Mouse (Mus musculus) hindbrain, embryonic 10.5 days (tissue): ENCODE measurements at regions not wholly inside any gene's neighbourhood (a gene's known extent, or its start where the extent isn't known, plus 50 kb on each side); places are given as distances from the start of the nearest gene placed in this dataset.
A peak's percentile ranks its signal among the peaks of the same experiment; 100 is the strongest.

Source experiments
- DNase-seq: peaks from one replicate; pipeline ENCODE4 v3.0.0-alpha.2; 2017; ENCODE audit warnings: low spot score
- H3K27ac ChIP-seq: fragments of 300-500 bp; sonication (generic); 2 replicates; pipeline ENCODE4 v1.5.1; 2016; ENCODE audit warnings: mild to moderate bottlenecking, moderate library complexity
- H3K27me3 ChIP-seq: fragments of 300-500 bp; sonication (generic); 2 replicates; pipeline ENCODE4 v1.6.1; 2016; ENCODE audit warnings: mild to moderate bottlenecking; ENCODE audit not compliant: poor library complexity, insufficient read depth, severe bottlenecking
- H3K36me3 ChIP-seq: fragments of 300-500 bp; sonication (generic); 2 replicates; pipeline ENCODE4 v1.6.1; 2016; ENCODE audit warnings: mild to moderate bottlenecking, moderate library complexity
- H3K4me1 ChIP-seq: fragments of 300-500 bp; sonication (generic); replicated peaks from 2 replicates; pipeline ENCODE4 v1.6.1; 2016; ENCODE audit warnings: mild to moderate bottlenecking
- H3K4me3 ChIP-seq: fragments of 300-500 bp; sonication (generic); 2 replicates; pipeline ENCODE4 v1.5.1; 2016; ENCODE audit warnings: mild to moderate bottlenecking, moderate library complexity
- H3K9me3 ChIP-seq: fragments of 300-500 bp; sonication (generic); 2 replicates; pipeline ENCODE4 v1.6.1; 2016; ENCODE audit warnings: mild to moderate bottlenecking, moderate library complexity
- WGBS: fragments of 180-500 bp; shearing (Covaris S2); methylation state at CpG from one replicate; pipeline ENCODE4 v1.1.7; 2016; 5-methylcytosine and 5-hydroxymethylcytosine counted together

DNA sequence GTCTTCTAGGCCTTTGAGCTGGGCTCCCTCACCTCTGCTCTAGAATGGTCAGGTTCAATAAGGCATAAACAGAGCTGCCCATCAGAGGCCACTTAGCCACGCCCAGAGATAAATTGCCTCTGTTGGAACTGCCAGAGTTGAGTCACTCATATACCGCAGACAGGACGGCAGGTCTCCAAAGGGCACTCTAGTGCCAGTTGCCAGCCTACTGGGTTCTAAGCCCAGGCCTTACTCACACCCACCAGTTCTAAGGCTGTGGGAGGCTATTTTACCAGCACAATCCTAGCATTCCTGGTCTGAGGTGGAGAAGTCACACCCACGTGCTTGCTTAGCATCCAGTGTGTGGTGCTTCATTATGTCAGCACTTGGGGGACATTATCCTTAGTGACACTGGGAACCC is 50.6 kb upstream of the Pim1 start:
- Histone ChIP-seq H3K4me3 (no peak overlapping the region), H3K27me3 (no peaks in the 10 kb centered on the region), H3K4me1 (peaks cover 69% of the 10 kb centered on the region), H3K9me3 (no peaks in the 10 kb centered on the region), H3K36me3 (no peaks in the 10 kb centered on the region), H3K27ac (peak overlapping the region; percentile 68)
- no peak for DNase-seq
- 76% methylated on average over 4 of the region's 4 CpGs for WGBS

DNA sequence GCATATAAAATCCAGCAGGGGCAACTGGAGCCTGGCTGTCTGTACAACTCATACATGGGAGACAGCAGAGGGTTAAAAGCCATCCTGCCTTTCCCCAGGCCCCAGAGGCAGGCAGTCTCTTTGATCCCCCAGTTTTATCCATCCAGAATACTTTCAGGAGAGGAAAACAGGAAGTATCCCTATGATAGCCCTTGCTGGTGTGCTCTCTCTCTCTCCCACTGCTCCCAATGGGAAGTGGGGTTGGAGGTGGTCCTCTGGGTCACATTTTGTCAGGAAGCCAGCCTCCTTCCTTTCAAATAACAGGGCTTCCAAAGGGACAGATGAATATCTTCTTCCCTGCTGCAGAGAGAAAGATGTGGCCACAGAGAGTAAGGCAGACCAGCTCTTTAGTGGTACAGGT is 50.1 kb upstream of the Pim1 start:
- no peaks in the 10 kb centered on the region for H3K27me3 ChIP-seq
- DNase-seq: no peak
- no peaks in the 10 kb centered on the region for H3K9me3 ChIP-seq
- no peaks in the 10 kb centered on the region for H3K36me3 ChIP-seq
- no peak overlapping the region for H3K4me3 ChIP-seq
- H3K4me1 ChIP-seq: peaks cover 72% of the 10 kb centered on the region
- H3K27ac ChIP-seq: peak overlapping the region; percentile 68
